Mouse (Mus musculus): ENCODE data around the gene Lif. TPM values are rescaled to one million over a fixed set of nuclear protein-coding genes. Genes with fewer than 3 reads are reported as not detected.
A peak's percentile ranks its signal among the peaks of the same experiment; 100 is the strongest.

The Lif gene
- total RNA-seq, 4 experiments from 2014 or later = 0.19 to 0.22 TPM; not detected in 2

GRCm38 (mm10) chr11:4296610-4297275 is 39.4 kb downstream of the Lif start:
- no peak for DNase-seq (ENCODE audit: low spot score in 2 of 2)

DNA sequence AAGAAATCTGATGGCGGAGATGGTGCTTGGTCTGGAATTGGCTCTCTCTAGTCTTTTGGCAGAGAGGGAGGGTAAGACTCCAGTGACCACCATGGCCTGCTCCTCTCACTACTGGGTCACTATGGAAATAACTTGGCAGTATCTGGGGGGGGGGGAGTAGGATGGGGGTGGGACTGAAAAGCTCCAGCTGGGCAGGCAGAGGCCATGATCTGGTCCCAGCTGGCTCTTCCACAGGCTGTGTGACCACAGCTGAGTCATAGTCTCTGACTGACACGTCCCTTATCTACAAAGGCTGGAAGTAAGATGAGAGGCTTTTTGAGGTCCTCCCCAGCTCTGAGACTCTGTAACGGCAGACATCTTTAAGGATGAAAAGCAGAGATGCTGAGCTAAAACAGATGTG is 40.4 kb downstream of the Lif start:
- DNase-seq (ENCODE audit: low spot score in 2 of 2) = no peak

DNA sequence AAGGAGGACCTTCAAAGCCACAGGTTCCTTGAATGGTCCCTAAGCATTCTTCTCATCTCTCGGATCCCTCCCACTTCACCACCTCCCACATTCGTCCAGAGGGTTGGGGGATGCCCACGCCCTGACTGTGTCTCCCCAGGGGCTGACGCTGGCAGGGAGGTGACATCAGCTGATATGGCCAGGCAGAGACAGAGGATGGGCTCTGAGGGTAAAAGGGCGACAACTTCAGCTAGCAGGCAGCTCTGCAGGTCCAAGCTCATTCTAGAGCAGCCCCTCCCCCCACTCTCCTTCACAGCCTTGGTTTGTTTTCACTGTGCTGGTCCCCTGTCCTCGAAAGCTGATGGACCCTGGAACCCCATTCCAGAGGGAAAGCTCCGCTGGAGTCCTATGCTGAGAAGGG is 41.3 kb downstream of the Lif start:
- no peak for DNase-seq (ENCODE audit: low spot score in 2 of 2)

GRCm38 (mm10) chr11:4299191-4299590 is 41.8 kb downstream of the Lif start:
- DNase-seq (ENCODE audit: low spot score in 2 of 2) = no peak

DNA sequence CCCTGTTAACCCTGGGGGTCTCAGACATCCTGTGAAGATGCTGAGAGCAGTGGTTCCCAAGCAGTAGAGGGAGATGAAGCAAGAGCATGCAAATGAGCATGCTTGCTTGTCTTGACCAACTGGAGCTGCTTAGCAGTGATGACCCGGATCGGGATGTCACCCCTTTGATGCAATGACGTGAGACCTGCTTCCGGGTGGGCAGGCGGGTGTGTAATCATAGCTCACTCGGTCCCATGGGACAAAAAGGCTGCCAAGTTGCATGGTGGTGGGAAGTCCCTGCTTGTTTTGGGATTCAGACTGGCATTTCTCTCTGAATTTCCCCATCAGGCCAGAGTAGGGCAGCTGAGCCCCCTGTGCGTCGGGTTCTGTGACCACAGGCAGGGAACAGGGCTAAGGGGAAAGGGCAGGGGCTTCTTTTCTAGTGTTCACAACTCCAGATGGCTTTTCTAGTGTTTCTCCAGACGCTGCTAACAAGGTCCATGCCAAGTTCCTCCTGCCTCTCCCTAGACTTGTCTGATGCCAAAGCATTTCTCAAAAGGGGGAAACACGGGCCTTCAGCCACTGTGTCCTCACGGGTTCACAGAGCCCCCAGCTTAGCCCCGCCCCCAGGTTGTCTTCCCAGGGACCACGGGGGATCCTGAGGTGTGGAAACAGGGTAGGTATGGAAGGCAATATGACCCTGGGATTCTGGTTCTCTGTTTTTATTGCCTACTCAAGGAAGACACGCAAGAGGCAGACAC is 42.5 kb downstream of the Lif start:
- DNase-seq (ENCODE audit: low spot score in 2 of 2) = peak; percentile 48 to 59

- DNase-seq (ENCODE audit: low spot score in 2 of 2) = no peak
Observed at GRCm38 (mm10) chr11:4300683-4301082, 43.3 kb downstream of the Lif start.

GRCm38 (mm10) chr11:4302363-4302913 is 45.1 kb downstream of the Lif start:
- DNase-seq (ENCODE audit: low spot score in 2 of 2) = peak; percentile 35 to 58

DNA sequence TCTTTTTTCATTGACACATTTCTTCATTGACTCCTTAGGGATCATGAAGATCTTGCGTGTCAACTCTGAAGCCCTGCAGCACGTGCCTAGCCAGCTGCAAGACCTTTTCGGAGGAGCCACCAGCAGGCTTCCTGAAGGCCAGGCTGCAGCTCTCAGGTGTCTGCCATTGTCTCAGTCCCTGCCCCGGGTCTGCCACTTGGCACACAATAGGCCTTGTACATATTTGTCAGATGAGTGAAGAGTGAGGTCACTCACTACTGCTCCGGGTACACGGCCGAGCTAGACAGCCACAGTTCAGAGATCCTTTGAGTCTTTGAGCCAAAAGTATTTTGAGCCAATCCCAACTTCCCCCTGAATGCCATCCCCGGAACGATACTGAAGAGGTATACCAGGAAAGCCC is 45.7 kb downstream of the Lif start:
- no peak for DNase-seq (ENCODE audit: low spot score in 2 of 2)

DNA sequence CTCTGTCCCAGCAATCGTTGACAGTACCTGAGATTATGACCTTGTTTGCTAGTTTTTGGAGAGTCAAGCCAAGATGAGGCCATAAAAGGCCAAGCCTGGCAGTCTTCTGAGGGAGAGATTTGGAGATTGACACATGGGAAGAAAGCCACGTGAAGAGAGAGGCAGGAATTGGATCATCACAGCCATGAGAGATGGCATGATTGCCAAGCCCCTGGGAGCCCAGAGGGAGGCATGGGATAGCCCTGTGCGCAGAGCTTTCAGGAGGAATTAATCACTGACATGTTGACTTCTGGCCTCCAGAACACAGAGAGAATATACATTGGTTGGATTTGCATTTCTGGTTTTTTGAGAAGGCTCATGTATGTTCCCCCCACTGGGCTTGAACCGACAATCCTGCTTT is 46.8 kb downstream of the Lif start:
- DNase-seq (ENCODE audit: low spot score in 2 of 2) = no peak

- DNase-seq (ENCODE audit: low spot score in 2 of 2) = no peak
Observed at GRCm38 (mm10) chr11:4305090-4305489, 47.7 kb downstream of the Lif start.

- DNase-seq (ENCODE audit: low spot score in 2 of 2) = no peak
Observed at GRCm38 (mm10) chr11:4306086-4306485, 48.7 kb downstream of the Lif start.

DNA sequence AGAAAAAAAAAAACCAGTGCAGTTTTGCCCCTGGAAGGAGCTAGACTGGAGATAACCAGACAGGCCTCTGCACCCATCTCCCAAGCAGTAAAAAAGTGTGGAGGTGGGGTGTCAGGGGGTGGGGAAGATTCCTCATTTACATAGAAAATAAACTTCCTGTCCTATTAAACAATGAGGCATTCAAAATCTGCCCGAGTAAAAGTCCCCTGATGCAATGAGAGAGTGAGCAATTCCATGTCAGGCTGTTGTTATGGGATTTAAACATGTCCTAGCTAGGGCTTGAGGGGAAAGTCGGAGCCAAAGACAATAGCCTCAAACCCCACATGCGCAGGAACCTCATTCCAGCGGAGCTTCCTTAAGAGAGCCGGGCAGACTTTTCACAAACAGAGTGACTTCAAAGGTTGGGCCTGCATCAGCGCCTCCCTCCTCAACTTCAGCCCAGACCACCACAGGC is 50.7 kb downstream of the Lif start:
- DNase-seq (ENCODE audit: low spot score in 2 of 2) = no peak

- peak in 1 of 2 experiments; percentile 30 for DNase-seq (ENCODE audit: low spot score in 2 of 2)
Observed at GRCm38 (mm10) chr11:4308514-4309450, 51.4 kb downstream of the Lif start.

DNA sequence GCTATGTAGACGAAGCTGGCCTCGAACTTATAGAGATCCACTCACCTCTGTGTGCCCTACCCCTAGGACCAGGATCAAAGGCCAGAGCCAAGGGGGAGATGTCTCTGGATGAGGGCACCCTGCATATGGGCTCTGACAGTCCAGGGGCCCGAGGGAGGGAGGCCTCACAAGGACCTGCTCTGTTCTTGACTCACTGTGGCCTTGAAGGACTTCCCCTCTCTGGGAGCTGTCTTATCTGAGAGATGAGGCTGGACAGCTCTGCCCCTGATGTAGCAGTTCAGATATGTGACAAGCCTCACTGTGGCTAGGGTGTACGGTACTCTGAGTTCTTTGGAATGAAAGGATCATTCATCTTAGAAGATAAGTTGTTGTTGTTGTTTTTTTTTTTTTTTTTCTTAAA is 52.3 kb downstream of the Lif start:
- DNase-seq (ENCODE audit: low spot score in 2 of 2) = no peak

DNA sequence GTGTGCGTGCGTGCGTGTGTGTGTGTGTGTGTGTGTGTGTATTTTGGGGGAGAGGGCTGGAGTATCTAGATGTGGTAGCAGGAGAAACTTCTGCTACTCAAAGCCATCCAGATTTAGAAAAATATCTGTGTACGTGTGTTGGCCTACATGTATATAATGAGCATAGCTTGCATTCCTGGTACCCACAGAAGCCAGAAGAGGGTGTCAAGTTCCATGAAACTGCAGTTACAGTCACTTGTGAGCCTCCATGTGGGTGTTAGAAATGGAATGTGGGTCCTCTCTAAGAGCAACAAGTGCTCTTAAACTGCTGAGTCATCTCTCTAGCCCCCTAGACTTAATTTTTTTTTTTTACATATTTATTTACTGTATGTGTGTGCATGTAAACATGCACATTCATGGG is 53.0 kb downstream of the Lif start:
- DNase-seq (ENCODE audit: low spot score in 2 of 2) = no peak

- no peak for DNase-seq (ENCODE audit: low spot score in 2 of 2)
Observed at GRCm38 (mm10) chr11:4312180-4312579, 54.8 kb downstream of the Lif start.

GRCm38 (mm10) chr11:4317287-4317686 is 59.9 kb downstream of the Lif start:
- DNase-seq (ENCODE audit: low spot score in 2 of 2) = no peak

DNA sequence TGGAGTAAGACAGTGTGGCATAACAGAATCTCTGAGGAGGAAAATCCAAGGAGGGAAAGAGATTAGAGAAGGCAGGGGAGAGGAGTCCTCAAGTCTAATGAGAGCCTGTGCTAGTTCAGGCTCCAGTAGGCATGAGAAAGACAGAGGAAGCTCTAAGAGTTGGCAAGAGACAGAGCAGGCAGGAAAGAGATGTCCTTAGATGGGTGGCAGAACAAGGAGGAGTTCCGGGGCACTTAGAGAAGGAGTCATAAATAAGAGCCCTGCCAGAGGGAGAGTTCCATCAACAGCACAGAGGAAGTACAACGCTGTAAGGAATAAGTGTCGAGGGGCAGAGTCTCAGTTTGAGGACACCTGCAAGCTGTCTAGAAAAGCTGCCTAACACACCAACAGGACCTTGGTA is 60.7 kb downstream of the Lif start:
- no peak for DNase-seq (ENCODE audit: low spot score in 2 of 2)

GRCm38 (mm10) chr11:4319212-4319955 is 62.0 kb downstream of the Lif start:
- DNase-seq (ENCODE audit: low spot score in 2 of 2) = no peak

DNA sequence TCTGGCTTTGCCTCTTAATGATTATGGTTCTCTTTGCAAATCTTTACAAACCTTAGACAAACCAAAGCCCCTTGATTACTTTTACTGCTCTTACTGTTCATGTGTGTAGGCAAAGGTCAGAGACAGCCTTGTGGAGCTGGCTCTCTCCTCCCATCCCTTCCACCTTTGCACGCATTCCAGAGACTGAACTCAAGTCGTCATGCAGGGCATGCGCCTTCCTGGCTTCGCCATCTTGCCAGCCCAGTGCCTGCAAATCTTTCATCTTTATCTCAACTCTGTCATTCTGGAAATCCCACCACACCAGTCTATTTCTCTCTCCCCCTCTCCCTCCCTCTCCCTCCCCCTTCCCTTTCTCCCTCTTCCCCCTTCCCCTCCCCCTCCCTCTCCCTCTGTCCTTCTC is 63.5 kb downstream of the Lif start:
- DNase-seq (ENCODE audit: low spot score in 2 of 2) = no peak
